Mouse (Mus musculus) liver, adult (tissue): Measurements from ENCODE around the gene Dmgdh.
A peak's percentile ranks its signal among the peaks of the same experiment; 100 is the strongest.

Experiments
- GATA4 ChIP-seq: IDR thresholded peaks from 2 replicates; pipeline ENCODE4 v1.6.1; 2014; ENCODE audit warnings: mild to moderate bottlenecking, low read length; ENCODE audit not compliant: insufficient replicate concordance

Gene Dmgdh

DNA sequence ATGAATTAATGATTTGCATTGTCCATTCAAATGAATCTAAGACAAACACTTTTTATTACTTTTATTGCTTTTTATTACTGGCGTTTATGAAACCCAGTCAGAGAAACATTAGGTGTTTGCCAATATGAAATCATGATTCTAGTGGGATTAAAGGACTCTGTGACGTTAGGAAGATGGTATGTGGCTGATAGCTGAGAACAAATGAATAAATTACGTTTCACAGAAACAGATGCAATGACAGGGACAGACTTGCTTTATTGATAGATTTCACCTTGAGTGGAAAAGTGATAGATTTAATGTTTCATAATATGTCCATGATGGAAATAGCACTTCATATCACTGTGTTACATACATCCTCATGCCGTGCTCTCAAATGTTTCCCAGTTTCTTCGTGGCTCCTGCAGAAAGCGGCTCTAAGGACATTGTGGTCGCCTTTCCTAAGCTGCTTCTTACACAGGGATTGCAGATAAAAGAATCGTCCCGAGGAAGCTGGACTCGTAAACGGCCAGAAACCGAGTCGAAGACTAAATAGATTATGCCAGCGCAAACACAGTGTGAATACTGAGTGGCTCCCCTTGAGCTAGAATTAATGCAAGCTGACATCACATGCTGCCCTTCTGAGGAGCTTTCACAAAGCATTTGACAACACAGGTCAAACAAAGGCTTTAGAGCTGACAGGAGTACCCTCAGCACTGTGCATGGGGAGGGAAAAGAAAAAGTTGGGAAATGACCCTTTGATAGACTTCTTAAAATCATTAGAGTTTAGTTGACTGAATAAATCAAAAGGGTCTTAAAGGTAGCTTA lies 78.6 kb downstream of the Dmgdh start:
- no peak for TF ChIP-seq GATA4

DNA sequence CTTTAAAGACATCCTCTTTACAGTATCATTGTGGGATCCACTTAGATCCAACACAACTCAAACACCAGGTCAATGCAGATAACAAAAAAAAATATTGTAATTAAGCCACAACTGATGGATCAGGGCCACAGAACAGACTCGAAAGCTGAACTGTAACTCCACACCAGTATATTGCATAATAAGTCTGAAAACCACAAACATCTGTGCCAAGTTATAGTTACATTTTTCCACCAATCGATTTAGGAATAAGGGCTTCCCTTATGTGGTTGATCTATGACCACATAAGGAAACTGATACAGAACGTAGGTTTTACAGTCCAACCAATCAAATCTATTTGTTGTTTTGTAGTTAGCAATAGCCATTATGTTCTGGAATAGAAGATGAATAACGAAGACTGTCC lies 80.9 kb downstream of the Dmgdh start:
- no peak for TF ChIP-seq GATA4

DNA sequence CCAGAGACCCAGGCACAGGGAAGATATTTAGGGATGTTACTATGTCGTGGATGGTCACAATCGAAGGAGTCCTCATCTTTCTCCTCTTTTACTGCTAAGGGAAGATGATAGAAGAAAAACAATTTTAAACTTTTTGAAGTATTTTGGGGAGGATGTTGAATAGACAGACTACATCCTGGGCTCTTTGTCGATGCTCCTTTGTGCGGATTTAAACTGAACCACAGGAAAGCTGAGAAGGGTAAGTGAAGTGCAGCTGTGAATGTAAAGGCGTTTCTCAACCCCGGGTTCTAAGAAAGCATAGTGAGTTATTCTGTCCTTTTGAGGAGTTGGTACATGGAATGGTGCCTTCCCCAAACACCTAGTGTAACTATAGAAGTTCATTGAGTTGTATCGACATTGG lies 82.4 kb downstream of the Dmgdh start:
- no peak for TF ChIP-seq GATA4

DNA sequence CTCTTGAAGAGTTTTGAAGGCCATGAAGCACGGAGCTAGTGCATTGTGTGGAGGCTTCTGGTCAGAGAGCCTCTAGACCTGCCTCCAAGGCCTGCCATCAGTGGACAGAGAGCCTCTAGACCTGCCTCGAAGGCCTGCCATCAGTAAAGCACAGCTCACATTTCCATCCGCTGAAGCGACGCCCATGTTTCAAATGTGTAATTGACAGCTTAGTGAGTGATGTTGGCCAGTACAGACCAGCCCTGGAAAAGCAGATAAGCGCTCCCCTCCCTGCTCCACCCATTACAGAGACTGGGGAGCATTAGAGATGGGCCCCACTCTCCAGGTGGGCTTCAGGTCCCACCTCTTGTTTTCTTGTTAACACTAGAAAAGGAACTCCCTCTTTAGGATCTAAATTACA lies 83.3 kb downstream of the Dmgdh start:
- TF ChIP-seq GATA4, result no peak

DNA sequence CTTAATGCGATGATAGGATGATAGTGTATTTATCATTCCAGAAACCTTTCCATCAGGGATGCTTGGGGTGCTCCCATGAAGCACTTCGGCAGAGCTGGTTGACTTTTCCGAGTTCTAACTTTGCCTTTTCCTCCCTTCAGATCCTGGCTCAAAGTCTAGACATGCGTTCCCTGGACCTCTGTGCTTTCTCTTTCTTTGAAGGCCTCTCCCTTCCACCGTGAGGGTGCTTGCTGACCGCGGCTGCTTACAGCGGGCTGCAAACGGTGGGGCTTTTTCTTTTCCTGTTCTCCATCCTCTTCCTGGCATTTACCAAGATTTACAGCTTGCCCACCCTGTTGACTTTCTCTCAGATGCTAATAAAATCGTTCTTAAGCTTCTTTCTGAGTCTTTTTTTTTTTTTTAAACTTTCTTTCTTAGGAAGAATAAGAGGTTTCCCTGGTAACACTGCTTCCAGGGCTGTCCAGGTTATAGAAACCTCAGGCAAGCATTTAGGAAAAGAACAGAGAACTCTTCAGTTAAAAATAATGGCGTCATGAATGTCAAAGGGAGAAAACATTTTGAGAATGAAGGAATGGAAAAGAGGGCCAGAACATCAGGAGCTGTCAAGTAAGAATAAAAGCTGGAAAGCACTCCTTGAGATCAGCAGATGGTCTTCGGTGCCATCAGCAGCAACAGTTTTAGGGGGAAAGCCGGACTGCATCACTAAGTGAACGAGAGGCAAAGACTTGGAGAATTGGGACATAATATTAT lies 84.1 kb downstream of the Dmgdh start:
- TF ChIP-seq GATA4, result no peak

DNA sequence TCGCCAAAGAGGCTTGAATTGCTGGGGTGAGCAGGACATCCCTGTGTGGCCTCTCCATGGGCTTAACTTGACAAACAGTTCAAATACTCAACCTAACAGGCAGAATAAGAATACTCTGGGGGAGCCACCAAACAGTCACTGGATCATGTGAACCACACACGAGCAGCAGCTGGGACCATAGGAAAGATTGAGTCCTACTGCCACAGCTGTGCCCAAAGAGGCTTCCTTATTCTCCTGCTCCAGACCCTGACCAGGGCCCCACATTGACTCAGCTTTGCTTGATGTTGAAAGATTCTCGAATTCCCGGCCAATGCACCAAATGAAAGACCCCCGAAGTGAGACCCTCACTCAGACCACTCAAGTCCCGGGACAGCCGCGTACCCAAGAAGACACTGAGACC lies 87.6 kb downstream of the Dmgdh start:
- TF ChIP-seq GATA4, result no peak

DNA sequence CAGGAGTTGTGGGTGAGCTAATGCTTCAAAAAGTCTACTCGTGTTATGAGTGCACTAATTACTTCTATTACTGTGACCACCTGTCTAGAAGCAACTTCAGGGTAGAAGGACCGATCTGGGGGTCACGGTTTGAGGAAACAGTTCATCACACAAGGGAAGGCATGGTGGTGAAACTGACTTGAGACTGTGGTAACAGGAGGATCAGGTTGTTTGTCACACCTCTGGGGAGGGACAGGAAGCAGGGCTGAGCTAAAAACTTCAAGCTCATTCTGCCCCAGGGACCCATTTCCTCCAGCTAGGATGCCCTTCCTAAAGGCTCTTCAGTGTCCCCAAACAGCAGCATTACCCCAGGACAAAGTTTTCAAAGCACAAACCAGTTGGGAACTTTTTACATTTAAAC lies 88.6 kb downstream of the Dmgdh start:
- no peak for TF ChIP-seq GATA4

DNA sequence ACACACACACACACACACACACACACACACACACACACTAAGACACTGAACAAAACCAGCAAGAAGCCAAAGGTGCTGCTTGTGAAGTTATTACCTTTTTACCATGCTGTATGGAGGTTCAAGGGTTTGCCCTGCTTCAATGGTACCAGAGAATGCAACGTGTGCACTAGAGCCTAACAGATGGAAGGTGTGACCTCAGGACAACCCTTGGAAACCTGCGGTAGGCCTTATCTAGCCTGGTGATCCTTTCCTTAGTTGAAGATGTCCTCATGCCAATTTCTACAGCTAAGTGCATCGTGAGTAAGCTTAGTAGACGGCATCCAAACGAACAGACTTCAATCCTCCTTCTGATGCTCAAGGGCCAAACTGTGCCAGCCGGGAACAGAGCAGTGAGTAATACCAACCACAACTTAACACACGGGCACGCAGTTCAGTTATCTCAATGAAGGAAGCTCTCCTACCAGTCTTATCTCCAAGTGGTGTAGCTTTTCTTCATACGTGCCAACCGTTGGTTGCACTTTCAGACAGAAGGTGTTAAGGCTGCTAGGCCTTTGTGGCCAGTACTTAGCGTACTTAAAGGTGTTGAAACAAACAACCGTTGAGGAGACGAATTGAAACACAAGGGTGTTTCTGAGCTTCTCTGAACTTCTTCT lies 90.2 kb downstream of the Dmgdh start:
- no peak for TF ChIP-seq GATA4

DNA sequence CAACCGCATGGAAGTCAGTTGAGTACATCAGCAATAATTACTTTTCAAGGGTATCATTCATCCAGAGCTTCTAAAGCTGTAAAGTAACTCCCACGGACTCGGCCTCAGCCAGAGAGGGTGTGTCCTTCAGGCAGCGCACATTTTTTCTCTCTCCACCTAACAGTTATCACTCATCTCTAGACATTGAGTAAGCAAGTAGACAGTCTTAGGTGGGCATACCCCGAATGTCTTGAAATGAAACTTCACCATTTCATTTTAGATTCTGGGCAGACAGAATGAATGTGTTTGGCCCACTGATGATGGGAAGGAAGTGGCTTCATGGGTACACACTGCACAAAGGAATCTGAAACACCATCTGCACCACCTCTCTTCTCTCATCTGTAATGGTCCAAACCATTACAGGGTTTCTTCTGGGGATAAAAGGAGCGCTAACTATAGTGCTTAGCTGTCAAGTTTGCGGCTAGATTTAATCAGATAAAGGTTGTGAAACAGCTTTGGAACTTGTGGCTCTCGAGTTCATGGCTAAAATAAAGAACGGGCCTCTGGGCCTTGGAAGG lies 96.9 kb downstream of the Dmgdh start:
- no peak; the same call in 1 of the 2 replicates for TF ChIP-seq GATA4

DNA sequence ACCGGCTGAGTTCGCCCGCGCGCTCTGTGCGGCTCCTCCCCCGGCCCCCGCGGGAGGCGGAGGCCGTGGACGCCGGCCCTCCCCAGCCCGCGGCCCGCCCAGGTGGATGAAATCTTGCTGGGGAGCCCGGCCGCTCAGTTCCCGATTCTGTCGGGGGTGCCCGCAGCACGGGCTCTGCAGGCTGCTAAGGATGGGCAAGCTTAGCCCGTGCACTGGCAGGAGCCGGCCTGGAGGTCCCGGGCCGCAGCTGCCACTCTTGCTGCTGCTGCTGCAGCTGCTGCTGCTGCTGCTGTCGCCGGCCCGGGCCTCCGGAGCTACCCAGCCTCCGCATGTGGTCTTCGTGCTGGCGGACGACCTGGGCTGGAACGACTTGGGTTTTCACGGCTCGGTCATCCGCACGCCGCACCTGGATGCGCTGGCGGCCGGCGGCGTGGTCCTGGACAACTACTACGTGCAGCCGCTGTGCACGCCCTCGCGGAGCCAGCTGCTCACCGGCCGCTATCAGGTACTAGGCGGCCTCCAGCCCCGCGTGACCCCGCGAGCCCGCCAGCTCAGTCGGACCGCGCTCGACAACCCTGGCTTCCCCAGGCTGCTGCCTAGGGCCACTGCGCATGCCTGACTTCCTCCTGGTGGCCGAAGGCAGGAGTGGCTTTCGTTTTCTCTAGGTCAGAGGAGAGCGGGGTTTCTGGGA lies 97.5 kb downstream of the Dmgdh start, which contains the start of gene Arsb:
Gene Arsb (plus strand): TSS at position 43 of the 691 bp plus-strand sequence.
- TF ChIP-seq GATA4, result peak; percentile 74; the same call in 1 of the 2 replicates

DNA sequence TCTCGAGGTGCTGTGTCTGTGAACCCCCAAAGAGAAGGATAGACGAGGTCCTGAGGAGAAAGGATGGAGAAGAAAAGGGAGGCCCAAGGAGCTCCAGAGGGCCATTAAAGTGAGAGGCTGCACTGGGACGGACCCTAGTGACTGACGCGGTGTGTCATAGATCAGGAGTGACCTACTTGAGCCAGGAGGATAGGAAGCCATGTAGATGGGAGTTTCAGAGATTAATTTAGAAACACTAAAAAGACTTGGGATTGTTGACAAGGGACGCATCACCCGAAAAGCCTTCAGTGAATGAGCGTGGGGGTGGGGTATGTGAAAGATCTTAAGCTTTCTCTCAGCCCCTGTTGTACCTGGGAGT lies 98.0 kb downstream of the Dmgdh start:
- TF ChIP-seq GATA4, result no peak

DNA sequence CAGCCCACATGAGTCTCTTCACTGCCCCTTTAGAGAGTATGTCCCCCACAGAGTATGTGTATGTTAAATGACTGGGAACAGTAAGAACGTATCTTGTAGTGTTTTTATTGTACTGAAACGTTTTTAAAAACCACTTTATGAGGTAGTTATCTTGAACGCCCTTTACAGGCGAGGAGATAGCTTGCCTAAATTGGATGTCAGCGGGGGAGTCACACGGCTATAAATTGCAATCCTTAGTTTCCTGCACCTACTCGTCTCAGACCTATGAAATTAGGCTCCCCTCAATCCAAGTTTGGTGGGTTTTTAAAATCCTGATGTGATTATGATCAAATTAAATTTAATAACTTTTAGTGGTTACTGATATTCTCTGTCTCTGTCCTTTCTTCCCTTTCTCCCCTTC lies 98.6 kb downstream of the Dmgdh start:
- TF ChIP-seq GATA4, result no peak

DNA sequence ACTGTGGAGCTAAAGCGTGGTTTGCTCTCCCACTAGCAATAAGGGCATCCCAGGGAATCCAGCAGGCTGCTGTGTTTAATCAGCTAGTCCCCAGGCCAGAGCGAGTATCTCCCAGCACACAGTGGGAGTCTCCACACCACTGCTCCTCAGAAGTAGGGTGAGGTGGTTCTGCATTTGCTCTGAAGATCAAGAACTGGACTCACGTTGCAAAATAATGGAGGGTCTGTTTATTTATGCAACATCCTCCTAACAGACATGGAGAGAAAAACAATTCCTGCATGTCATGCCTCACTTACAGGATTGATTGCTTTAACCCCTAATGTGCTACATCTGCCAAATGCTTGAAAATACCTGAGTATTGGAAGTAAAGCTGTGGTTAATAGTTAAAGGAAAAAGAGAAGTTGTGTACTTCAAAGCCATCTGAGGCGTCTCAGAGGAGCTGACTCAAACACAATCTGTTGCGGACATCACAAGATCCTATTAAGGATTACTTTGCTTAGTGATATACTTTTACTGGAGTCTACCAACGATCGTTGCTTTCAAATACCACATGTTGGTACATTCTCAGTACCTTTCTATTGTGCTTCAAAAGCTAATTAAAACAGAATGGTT lies 99.6 kb downstream of the Dmgdh start:
- no peak for TF ChIP-seq GATA4

DNA sequence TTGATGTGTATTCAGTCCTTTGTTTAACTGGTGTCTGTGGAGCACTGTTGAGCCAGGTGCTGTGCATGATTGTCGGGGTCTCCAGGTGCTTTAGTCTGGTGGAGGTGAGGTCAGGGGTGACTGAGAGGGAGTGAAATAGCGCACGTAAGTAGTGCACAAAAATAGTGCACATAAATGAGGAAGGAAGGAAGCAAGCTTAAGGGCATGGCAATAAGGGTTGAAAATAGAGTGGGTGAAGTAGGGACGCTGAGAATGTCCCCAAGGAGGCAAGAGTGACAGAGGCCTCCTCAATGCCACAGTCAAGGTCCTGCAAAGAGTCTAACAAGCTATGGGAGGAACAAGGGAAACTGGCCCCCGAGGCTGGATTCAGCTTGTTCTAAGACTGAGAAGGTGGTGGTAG lies 108.6 kb downstream of the Dmgdh start:
- no peak for TF ChIP-seq GATA4

DNA sequence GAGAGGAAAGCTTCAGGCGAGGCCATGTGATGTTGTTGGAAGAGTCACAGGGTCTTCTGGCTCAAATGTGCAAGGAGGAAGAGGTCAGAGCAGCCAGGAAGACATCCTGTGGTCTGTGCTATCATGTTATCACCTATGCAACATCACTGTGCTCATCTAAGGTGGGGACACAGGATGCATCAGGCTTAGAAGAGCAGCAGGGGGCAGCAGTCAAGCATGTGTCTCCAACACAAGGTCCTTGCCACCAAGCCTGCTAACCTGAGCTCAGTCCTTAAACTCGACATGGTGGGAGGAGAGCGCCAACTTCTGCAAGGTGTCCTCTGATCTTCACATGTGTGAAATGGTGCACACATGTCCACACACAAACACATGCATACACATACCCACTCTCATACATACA lies 111.1 kb downstream of the Dmgdh start:
- TF ChIP-seq GATA4, result no peak

DNA sequence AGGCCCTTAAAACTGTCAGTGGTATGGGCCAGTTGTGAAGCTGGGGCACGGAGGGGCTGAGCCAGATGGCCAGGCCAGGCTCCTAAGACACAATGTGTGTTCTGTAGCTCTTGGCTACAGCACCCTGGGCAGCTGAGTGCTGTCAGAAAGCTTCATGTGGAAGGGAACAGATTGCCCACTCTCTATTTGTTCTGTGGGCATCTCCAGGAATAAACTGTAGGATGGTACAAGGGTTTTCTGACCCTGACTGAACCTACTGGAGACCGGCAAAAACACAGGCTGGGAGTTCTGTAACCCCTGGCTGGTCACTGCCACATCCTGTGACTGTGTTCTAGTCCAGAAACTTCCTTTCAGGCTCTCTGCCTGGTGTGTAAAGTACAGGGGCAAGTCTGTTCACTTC lies 111.8 kb downstream of the Dmgdh start:
- no peak for TF ChIP-seq GATA4
